Mouse (Mus musculus) brain, embryonic 14.5 days (tissue): ENCODE results near the gene Flt4. TPM values are rescaled to one million over a fixed set of nuclear protein-coding genes. Genes with fewer than 3 reads are reported as not detected.

Experiments
- DNase-seq: peaks from one replicate; pipeline ENCODE4 v3.0.0-alpha.2; 2011; ENCODE audit warnings: low read depth
- CTCF ChIP-seq: fragments of 200-500 bp; IDR thresholded peaks from 2 replicates; pipeline ENCODE4 v1.5.1; 2012; ENCODE audit warnings: inconsistent platforms, mild to moderate bottlenecking, moderate library complexity, borderline replicate concordance; ENCODE audit not compliant: insufficient read depth, insufficient read length; ENCODE audit errors: extremely low read depth
- POLR2A ChIP-seq: fragments of 200-500 bp; IDR thresholded peaks from 2 replicates; pipeline ENCODE4 v1.6.1; 2012; ENCODE audit warnings: mild to moderate bottlenecking, inconsistent platforms, borderline replicate concordance; ENCODE audit not compliant: poor library complexity, insufficient read depth, insufficient read length, severe bottlenecking; ENCODE audit errors: extremely low read depth
- polyA plus RNA-seq: library from polyadenylated mRNA; depleted of rRNA; stranded (reverse); fragments of >200 nt; gene quantifications from 2 replicates; pipeline ENCODE4 v1.2.3, GENCODE M21; 2012; rRNA removed

Flt4 gene
- polyA plus RNA-seq, 1 experiment: 3.7 TPM

DNA sequence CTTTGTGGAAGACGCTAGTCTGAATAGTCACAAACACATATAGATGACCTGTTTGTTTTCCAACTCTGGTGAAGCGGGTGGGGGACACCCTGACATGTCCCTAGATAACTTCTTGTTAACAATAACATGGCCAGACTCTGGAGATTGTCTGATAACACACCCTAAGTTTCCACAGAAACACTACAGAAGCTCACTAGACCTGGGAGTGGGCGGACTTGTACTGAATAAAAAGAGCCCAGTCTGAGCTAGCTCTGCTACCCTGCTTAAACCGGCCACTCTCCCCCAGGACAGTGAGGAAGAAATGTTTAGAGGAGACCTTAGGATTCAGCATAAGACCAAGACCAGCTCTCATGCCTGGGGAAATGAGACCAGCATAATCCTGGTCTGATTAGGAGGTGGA is 56.4 kb downstream of the Flt4 start:
- TF ChIP-seq CTCF (no peak), POLR2A (no peak)

DNA sequence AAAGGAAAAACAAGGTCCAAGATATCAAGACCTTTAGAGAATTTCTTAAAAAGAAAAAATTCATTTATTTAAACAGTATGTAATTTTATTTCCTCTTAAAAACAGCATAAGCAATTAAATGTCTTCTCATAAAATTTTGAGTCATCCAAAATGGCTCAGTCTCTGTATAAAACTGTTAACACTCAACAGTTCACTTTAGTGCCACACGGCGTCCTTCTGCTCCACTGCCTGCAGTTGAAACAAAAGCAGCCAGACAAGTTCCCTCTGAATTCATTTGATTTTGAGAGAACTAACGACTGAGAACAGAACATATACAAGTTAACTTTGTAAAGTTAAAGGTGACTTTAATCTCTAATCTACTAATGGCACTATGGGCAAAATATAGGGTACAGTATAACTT is 64.4 kb downstream of the Flt4 start:
- DNase-seq: no peak
- TF ChIP-seq POLR2A (no peak), CTCF (peak; percentile 4; the same call in 1 of the 2 replicates)

More for the DNA sequence above, 56.4 kb downstream of the Flt4 start:
- no peak for DNase-seq

DNA sequence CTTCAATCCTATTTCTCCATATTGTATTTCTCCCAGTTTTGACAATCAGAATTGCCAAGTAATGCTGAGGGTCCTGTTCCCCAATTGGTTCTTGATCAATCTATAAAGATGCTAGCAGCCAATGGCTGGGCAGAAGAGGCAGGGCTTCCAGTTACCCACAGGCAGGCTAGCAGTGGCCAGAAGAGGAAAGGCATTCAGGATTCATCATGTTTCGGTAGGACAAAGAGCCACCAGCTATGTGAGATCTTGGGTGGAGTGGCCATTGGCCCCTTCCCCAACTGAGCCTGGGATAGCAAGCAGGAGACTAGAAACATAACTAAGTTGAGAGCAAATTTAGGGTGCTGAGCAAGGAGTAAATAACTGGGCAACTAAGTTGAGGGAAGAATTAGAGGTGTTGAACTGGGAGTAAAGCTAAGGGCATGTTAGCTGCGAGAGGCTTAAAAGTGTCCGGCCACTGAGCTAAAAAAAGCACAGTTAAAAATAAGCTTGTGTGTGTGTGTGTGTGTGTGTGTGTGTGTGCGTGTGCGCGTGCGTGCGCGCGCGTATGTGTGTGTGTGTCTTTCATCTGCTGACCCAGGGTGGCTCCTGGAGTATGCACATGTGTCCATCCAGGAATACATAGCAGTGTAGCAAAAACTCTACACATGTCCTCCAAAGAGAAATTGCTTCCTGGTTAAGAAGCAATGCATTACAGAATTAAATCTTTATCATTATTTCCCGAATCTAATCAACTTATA is 75.3 kb downstream of the Flt4 start:
- DNase-seq: no peak
- TF ChIP-seq CTCF: no peak
- TF ChIP-seq POLR2A: no peak

DNA sequence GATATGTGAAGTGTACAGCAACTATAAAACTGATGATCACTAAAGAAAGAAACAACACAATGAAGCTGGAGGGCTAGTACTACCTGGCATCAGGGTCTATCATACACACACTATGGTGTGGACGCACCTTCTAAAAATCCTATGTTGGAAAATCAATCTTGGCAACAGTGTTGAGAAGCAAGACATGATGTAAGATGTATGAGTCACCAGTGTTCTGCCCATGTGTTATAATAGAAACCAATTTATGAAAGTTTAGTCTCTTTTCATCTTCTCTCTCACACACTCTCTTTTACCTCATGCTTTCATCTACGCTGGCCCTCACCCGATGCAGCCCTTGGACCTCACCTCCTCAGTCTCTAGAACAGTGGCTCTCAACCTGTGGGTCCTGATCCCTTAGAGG is 86.0 kb downstream of the Flt4 start:
- TF ChIP-seq CTCF: no peak
- DNase-seq: no peak

DNA sequence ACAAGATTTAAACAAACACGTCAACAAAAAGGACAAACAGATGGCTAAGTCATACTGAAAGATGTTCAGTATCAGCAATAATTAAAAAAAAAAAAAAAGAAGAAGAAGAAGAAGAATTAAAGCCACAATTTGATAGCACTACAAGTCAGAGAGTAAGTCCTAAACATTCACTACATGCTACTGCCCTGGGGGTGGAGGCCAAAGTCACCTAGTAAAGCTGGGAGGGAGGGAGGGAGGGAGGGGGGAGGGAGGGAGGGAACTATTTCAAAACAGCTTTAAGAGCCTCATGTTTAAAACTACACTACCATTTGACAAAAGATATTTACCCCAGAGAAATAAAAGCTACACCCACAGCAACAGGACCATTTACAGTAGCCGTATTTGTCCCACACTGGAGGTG is 86.6 kb downstream of the Flt4 start:
- TF ChIP-seq POLR2A (no peak), CTCF (no peak)
- no peak for DNase-seq

DNA sequence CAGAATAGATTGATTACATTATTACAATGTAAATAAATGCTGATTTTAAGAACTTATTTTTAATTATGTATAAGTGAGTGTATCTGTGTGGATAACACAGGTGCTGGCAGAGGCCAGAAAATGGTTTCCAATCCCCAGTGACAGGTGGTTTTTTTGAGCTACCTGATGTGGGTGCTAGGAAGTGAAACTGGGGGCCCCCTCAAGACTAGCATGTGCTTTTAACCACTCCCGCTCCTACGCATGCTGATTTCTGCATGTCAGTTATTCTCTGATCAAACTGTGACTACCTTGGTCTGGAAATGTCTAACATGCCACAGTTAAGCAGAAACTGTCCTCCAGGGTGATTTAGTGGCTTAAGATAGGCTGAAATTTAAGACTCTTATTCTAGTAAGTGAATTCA is 87.4 kb downstream of the Flt4 start:
- DNase-seq: no peak
- TF ChIP-seq POLR2A: no peak
- TF ChIP-seq CTCF: no peak

DNA sequence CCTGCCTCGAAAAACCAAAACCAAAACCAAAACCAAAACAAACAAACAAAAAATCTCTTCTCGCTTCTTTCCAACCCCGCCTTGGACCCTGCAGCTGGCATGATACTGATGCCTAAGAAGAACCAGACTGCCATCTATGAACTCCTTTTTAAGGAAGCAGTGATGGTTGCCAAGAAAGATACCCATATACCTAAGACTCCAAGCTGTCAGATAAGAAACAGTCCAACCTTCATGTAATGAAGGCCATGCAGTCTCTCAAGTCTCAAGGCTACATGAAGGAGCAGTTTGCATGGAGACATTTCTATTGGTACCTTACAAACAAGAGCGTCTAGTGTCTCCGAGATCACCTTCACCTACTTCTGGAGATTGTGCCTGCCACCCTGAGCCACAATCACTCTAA is 88.7 kb downstream of the Flt4 start:
- TF ChIP-seq POLR2A: no peak
- TF ChIP-seq CTCF: no peak
- no peak for DNase-seq

DNA sequence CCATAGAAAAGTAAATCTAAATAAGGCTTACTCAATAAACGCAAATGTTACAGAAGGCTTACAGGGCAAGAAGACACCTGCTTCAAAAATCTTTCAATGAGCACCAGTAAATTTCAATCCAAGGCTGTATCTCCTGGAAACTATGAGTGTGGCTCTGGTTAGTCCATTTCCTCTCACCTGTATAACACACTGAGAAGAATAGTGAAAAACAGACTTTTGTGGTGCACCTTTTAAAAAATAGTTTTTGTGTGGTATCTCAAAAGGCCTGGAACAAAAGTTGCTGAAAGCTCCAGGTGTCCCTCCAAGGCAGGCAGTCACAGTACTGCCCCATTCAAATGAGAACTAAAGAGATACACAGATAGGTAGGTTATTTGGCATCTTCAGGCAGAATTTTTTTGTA is 90.0 kb downstream of the Flt4 start:
- no peak for TF ChIP-seq POLR2A
- no peak for TF ChIP-seq CTCF
- DNase-seq: no peak

DNA sequence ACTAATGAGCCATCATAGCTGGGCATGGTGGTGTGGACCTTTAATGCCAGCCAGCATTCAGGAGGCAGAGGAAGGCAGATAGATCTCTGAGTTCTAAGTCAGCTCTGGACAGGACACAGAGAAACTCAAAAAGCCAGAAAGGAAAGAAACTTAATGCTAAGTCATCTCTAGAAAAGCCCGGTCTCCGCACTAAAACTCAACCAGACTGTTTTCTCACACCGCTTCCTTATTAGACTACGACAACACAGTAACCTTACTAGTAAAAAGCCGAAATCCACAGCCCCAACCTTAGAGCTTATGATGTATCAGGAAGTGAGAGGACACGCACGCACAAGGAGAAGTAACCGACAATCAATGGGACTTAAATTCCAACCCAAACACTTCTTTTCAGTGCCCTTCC is 93.0 kb downstream of the Flt4 start:
- no peak for DNase-seq
- no peak for TF ChIP-seq CTCF
- TF ChIP-seq POLR2A: no peak

Other genes with a start within 250 kb of the Flt4 start
- not detected in 2 replicates for gene Olfr1389, start 186.2 kb upstream of the Flt4 start, polyA plus RNA-seq
- gene Olfr1388, start 172.6 kb upstream of the Flt4 start, polyA plus RNA-seq: 0.16 and 0.25 TPM in 2 replicates
- gene Olfr1387, start 153.9 kb upstream of the Flt4 start, polyA plus RNA-seq: not detected in 2 replicates
- not detected in 2 replicates for gene Olfr1386, start 144.2 kb upstream of the Flt4 start, polyA plus RNA-seq
- not detected in 2 replicates for gene Olfr1385, start 120.2 kb upstream of the Flt4 start, polyA plus RNA-seq
- gene Olfr1384, start 102.5 kb upstream of the Flt4 start, polyA plus RNA-seq: not detected in 2 replicates
- not detected in 2 replicates for gene Olfr1383, start 89.6 kb upstream of the Flt4 start, polyA plus RNA-seq
- not detected in 2 replicates for gene Olfr1382, start 81.0 kb upstream of the Flt4 start, polyA plus RNA-seq
- gene Olfr1381, start 65.8 kb upstream of the Flt4 start, polyA plus RNA-seq: not detected in 2 replicates
- not detected in 2 replicates for gene Olfr1380, start 52.4 kb upstream of the Flt4 start, polyA plus RNA-seq
- not detected in 2 replicates for gene Scgb3a1, start 54.3 kb downstream of the Flt4 start, polyA plus RNA-seq
- 72.9 and 74.3 TPM in 2 replicates for gene Cnot6, start 103.5 kb downstream of the Flt4 start, polyA plus RNA-seq
- gene Gfpt2, start 184.9 kb downstream of the Flt4 start, polyA plus RNA-seq: 5.5 and 6.7 TPM in 2 replicates
- 81.0 and 89.3 TPM in 2 replicates for gene Mapk9, start 237.5 kb downstream of the Flt4 start, polyA plus RNA-seq